Mouse (Mus musculus): ENCODE results near the gene Ccdc154. TPM values are rescaled to one million over a fixed set of nuclear protein-coding genes. Genes with fewer than 3 reads are reported as not detected.

Ccdc154 gene
- polyA plus RNA-seq, 1 experiment from 2014 or later: 0.46 TPM

DNA sequence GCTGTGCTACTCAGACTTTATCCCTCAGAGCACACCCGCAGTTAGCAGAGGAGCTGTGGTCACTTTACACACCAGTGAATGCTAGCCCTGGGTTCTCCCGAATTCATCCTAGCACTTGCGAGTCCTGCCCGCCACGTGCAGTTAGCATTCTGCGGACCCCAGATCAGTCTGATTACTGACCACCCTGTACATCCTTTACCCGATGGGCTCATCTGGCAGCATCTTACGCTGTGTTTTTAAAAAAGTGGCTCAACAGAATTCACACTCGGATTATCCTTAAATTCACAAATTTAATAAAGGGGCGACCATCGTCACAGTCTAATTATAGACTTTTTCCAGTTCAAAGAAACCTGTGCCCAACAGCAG lies 25.5 kb downstream of the Ccdc154 start:
- peak overlapping the region; percentile 86 for H3K4me2 ChIP-seq
- H3K27ac ChIP-seq: peak overlapping the region; percentile 77
- H3K27me3 ChIP-seq (replicated peaks): no peaks in the 10 kb centered on the region
- 0 out of 2 replicates have a peak overlapping the region, but pooled peaks have one; percentile 98 for H3K9ac ChIP-seq
- H3K4me1 ChIP-seq: peaks cover 29% of the 10 kb centered on the region
- H3K9me3 ChIP-seq: no peaks in the 10 kb centered on the region
- H3K4me3 ChIP-seq (replicated peaks): peak overlapping the region; percentile 94
- no peak for ATAC-seq (ENCODE audit: insufficient read depth, low FRiP score, low read depth)
- H3K36me3 ChIP-seq: no peaks in the 10 kb centered on the region
- 6% methylated on average over 11 of the region's 11 CpGs for WGBS

GRCm38 (mm10) chr17:25188150-25189031 lies 26.1 kb downstream of the Ccdc154 start, which contains the start of gene Unkl:
Gene Unkl, plus strand, starts transcription at chr17:25188397.
- H3K27ac ChIP-seq: peak within 1 kb of the TSS; percentile 77
- ATAC-seq (ENCODE audit: insufficient read depth, low FRiP score, low read depth): peak; percentile 24; the same call in 1 of the 2 replicates
- H3K4me3 ChIP-seq (replicated peaks): peak within 1 kb of the TSS; percentile 94
- WGBS: under 1% methylated on average over 93 of the region's 104 CpGs
- no peaks in the 10 kb centered on the region for H3K9me3 ChIP-seq
- peak within 1 kb of the TSS; percentile 86 for H3K4me2 ChIP-seq
- peak within 1 kb of the TSS; percentile 98 for H3K9ac ChIP-seq
- H3K36me3 ChIP-seq: no peaks in the 10 kb centered on the region
- H3K4me1 ChIP-seq: peaks cover 27% of the 10 kb centered on the region
- H3K27me3 ChIP-seq (replicated peaks): no peaks in the 10 kb centered on the region

GRCm38 (mm10) chr17:25189091-25189490 lies 26.8 kb downstream of the Ccdc154 start:
- no peak overlapping the region for H3K27ac ChIP-seq

GRCm38 (mm10) chr17:25202401-25202800 lies 40.1 kb downstream of the Ccdc154 start:
- Histone ChIP-seq H3K9ac (no peak overlapping the region), H3K36me3 (peaks cover 50% of the 10 kb centered on the region), H3K4me1 (no peaks in the 10 kb centered on the region), H3K27me3 (replicated peaks) (no peaks in the 10 kb centered on the region), H3K4me3 (replicated peaks) (no peak overlapping the region), H3K9me3 (no peaks in the 10 kb centered on the region), H3K4me2 (no peak overlapping the region), H3K27ac (no peak overlapping the region)
- 86% methylated on average over 4 of the region's 4 CpGs for WGBS
- ATAC-seq (ENCODE audit: insufficient read depth, low FRiP score, low read depth): no peak

More at GRCm38 (mm10) chr17:25189091-25189490, 26.8 kb downstream of the Ccdc154 start:
- peaks cover under 1% of the 10 kb centered on the region; the same call in 1 of the 2 replicates for H3K36me3 ChIP-seq
- H3K9me3 ChIP-seq: no peaks in the 10 kb centered on the region
- ATAC-seq (ENCODE audit: insufficient read depth, low FRiP score, low read depth): no peak
- peak overlapping the region; percentile 98 for H3K9ac ChIP-seq
- H3K27me3 ChIP-seq (replicated peaks): no peaks in the 10 kb centered on the region
- peak overlapping the region; percentile 86 for H3K4me2 ChIP-seq
- peaks cover 26% of the 10 kb centered on the region for H3K4me1 ChIP-seq
- H3K4me3 ChIP-seq (replicated peaks): peak overlapping the region; percentile 94
- WGBS: 4% methylated on average over 16 of the region's 16 CpGs

- peaks cover 43% of the 10 kb centered on the region for H3K36me3 ChIP-seq
Observed at GRCm38 (mm10) chr17:25210006-25210405, 47.7 kb downstream of the Ccdc154 start.

DNA sequence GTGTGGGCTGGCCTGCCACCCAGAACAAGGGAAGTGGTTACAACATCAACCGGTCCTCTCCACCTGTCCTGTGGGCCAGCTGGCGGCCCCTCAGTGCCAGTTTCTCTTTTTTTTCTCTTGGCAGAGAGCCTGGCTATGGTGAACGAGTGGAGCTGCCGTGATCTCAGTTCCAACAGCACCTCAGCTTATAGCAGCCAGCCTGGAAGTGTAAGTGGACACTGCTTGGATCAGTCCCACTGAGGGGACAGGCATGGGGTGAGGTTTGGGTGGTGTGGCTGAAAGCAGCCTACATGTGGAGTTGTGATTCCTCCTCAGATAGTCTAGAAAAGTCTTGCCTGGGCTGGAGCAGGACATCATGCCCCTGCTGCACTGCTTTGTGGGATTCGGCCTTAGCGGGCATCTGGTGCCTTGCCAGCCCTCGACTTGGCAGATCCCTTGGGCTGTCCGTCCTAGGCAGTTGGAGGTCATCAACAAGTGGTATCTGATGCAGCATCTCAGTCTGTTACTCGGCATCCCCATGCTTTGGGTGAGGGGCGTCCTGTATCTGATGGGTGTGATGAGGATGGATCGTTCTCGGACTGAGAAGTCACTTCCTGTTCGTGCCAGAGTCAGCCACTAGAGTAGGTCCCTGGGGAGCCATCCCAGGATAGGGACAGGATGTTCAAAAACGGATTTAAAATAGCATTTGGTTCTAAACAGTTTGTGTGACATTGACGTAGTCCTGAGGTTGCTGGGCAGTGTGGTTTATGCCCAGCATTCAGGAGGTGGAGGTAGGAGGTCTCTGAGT lies 48.6 kb downstream of the Ccdc154 start:
- Histone ChIP-seq H3K4me3 (replicated peaks) (no peak overlapping the region), H3K4me1 (no peaks in the 10 kb centered on the region), H3K9ac (no peak overlapping the region), H3K9me3 (no peaks in the 10 kb centered on the region), H3K27me3 (replicated peaks) (no peaks in the 10 kb centered on the region), H3K36me3 (peaks cover 44% of the 10 kb centered on the region), H3K27ac (no peak overlapping the region), H3K4me2 (no peak overlapping the region)
- ATAC-seq (ENCODE audit: insufficient read depth, low FRiP score, low read depth): no peak
- 83% methylated on average over 15 of the region's 15 CpGs for WGBS

More at GRCm38 (mm10) chr17:25210006-25210405, 47.7 kb downstream of the Ccdc154 start:
- Histone ChIP-seq H3K9me3 (no peaks in the 10 kb centered on the region), H3K27me3 (replicated peaks) (no peaks in the 10 kb centered on the region), H3K27ac (no peak overlapping the region), H3K4me1 (no peaks in the 10 kb centered on the region), H3K9ac (no peak overlapping the region), H3K4me3 (replicated peaks) (no peak overlapping the region), H3K4me2 (no peak overlapping the region)
- WGBS: 78% methylated on average over 4 of the region's 4 CpGs
- ATAC-seq (ENCODE audit: insufficient read depth, low FRiP score, low read depth): no peak

- H3K4me3 ChIP-seq (replicated peaks): no peak overlapping the region
- no peak overlapping the region for H3K27ac ChIP-seq
- H3K4me2 ChIP-seq: no peak overlapping the region
- no peaks in the 10 kb centered on the region for H3K4me1 ChIP-seq
- no peak for ATAC-seq (ENCODE audit: insufficient read depth, low FRiP score, low read depth)
- no peak overlapping the region for H3K9ac ChIP-seq
- WGBS: 80% methylated on average over 4 of the region's 4 CpGs
- H3K9me3 ChIP-seq: no peaks in the 10 kb centered on the region
- peaks cover 42% of the 10 kb centered on the region for H3K36me3 ChIP-seq
- H3K27me3 ChIP-seq (replicated peaks): no peaks in the 10 kb centered on the region
Observed at GRCm38 (mm10) chr17:25211705-25212104, 49.4 kb downstream of the Ccdc154 start.

GRCm38 (mm10) chr17:25215431-25215830 lies 53.2 kb downstream of the Ccdc154 start:
- Histone ChIP-seq H3K27ac (no peak overlapping the region), H3K9me3 (no peaks in the 10 kb centered on the region), H3K4me3 (replicated peaks) (no peak overlapping the region), H3K27me3 (replicated peaks) (no peaks in the 10 kb centered on the region), H3K36me3 (peaks cover 41% of the 10 kb centered on the region), H3K4me2 (no peak overlapping the region), H3K9ac (no peak overlapping the region), H3K4me1 (no peaks in the 10 kb centered on the region)
- WGBS: 84% methylated on average over 3 of the region's 3 CpGs
- ATAC-seq (ENCODE audit: insufficient read depth, low FRiP score, low read depth): no peak

GRCm38 (mm10) chr17:25218967-25219366 lies 56.7 kb downstream of the Ccdc154 start:
- Histone ChIP-seq H3K4me2 (no peak overlapping the region), H3K27me3 (replicated peaks) (no peaks in the 10 kb centered on the region), H3K4me3 (replicated peaks) (no peak overlapping the region), H3K36me3 (peaks cover 25% of the 10 kb centered on the region), H3K9me3 (no peaks in the 10 kb centered on the region), H3K9ac (no peak overlapping the region), H3K4me1 (peaks cover 14% of the 10 kb centered on the region), H3K27ac (no peak overlapping the region)
- 88% methylated on average over 9 of the region's 9 CpGs for WGBS
- no peak for ATAC-seq (ENCODE audit: insufficient read depth, low FRiP score, low read depth)

DNA sequence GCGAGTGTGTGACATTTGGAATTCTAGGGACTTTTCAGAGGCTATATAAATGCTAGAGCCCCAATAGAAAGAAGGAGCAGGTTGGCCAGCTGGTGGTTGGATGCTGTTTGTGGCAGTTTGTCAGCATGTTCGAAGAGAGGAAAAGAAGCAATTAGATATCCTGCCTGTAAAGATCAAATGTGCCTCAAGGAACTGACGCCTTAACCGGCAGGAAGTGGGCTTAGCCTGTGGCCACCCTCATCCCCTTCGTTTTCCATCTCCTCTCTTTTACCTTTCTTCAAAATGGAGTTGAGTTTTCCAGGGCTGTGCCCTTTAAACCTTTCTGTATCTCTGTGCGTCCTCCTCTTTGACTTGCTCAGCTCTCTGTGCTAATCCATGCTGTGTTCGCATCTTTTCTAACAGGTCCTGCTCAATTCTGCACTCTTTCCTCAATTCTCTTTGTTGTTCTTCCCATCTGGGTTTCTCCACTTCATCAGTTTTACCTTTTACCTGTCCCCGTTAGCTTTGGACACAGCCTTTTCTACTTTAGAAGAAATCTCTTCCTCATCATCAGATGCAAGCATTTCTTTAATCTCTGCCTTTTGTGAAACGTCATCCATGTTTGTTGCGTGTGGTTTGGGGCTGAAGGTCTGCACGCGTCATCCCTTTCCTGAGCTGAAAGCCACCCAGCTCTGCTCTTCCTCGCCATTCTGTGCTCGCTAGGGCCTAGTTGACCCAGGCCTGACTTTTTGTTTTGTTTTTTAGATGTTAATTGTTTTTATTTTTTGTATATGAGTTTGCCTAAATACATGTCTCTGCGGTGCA lies 57.4 kb downstream of the Ccdc154 start:
- Histone ChIP-seq H3K4me2 (no peak overlapping the region), H3K4me3 (replicated peaks) (no peak overlapping the region), H3K9me3 (no peaks in the 10 kb centered on the region), H3K27ac (no peak overlapping the region), H3K36me3 (peaks cover 23% of the 10 kb centered on the region), H3K4me1 (peaks cover 14% of the 10 kb centered on the region), H3K9ac (no peak overlapping the region), H3K27me3 (replicated peaks) (no peaks in the 10 kb centered on the region)
- 89% methylated on average over 15 of the region's 15 CpGs for WGBS
- ATAC-seq (ENCODE audit: insufficient read depth, low FRiP score, low read depth): no peak

GRCm38 (mm10) chr17:25220746-25221145 lies 58.5 kb downstream of the Ccdc154 start:
- H3K4me2 ChIP-seq: no peak overlapping the region
- H3K4me3 ChIP-seq (replicated peaks): no peak overlapping the region
- WGBS: 85% methylated on average over 1 of the region's 1 CpGs
- H3K9ac ChIP-seq: no peak overlapping the region
- peaks cover 16% of the 10 kb centered on the region for H3K36me3 ChIP-seq
- no peak for ATAC-seq (ENCODE audit: insufficient read depth, low FRiP score, low read depth)
- no peaks in the 10 kb centered on the region for H3K27me3 ChIP-seq (replicated peaks)
- H3K4me1 ChIP-seq: peaks cover 14% of the 10 kb centered on the region
- H3K9me3 ChIP-seq: no peaks in the 10 kb centered on the region
- no peak overlapping the region for H3K27ac ChIP-seq
